Mouse (Mus musculus) mouse trophoblast stem cell (cell line): Measurements from ENCODE around the gene Ttc26.
"Not testable (repeated sequence)": the region's sequence is repeated elsewhere in the genome, so short reads cannot be mapped to it uniquely, and the experiment has no call there.

Source experiments
- in situ Hi-C, 2 experiments: fragments of 300-500 bp; cut with MseI, MboI; formaldehyde crosslinking; loops; 2 replicates in 1 of 2; 3 replicates in 1 of 2; pipeline ENCODE4 v1.15.1; 2025

Gene Ttc26

GRCm38 (mm10) chr6:38456425-38456824 is 75.2 kb downstream of the Ttc26 start:
- in situ Hi-C loops: not testable (repeated sequence)

- in situ Hi-C loops: no loop called here
These were observed 76.8 kb downstream of the Ttc26 start for GRCm38 (mm10) chr6:38458075-38458474.

- in situ Hi-C loops: no loop called here
These were observed 88.3 kb downstream of the Ttc26 start for GRCm38 (mm10) chr6:38469591-38469990.
